Mouse (Mus musculus) heart, embryonic 12.5 days (tissue): ENCODE results near the gene Nfix. TPM values are rescaled to one million over a fixed set of nuclear protein-coding genes. Genes with fewer than 3 reads are reported as not detected.
A peak's percentile ranks its signal among the peaks of the same experiment; 100 is the strongest.

Experiments
- ATAC-seq: fragments of 200-750 bp; cut with Nextera tagmentation; 2 replicates; pipeline ENCODE4 v1.8.0; 2017; ENCODE audit warnings: moderate TSS enrichment, moderate library complexity; ENCODE audit not compliant: insufficient number of reproducible peaks, low FRiP score
- H3K27ac ChIP-seq: fragments of 300-500 bp; sonication (generic); 2 replicates; pipeline ENCODE4 v1.5.1; 2016; ENCODE audit warnings: mild to moderate bottlenecking, moderate library complexity; ENCODE audit not compliant: poor library complexity, severe bottlenecking
- H3K27me3 ChIP-seq: fragments of 300-500 bp; sonication (generic); replicated peaks from 2 replicates; pipeline ENCODE4 v1.6.1; 2016; ENCODE audit warnings: mild to moderate bottlenecking, moderate library complexity
- H3K36me3 ChIP-seq: fragments of 300-500 bp; sonication (generic); 2 replicates; pipeline ENCODE4 v1.6.1; 2016; ENCODE audit warnings: mild to moderate bottlenecking, moderate library complexity
- H3K4me1 ChIP-seq: fragments of 300-500 bp; sonication (generic); replicated peaks from 2 replicates; pipeline ENCODE4 v1.6.1; 2016; ENCODE audit warnings: mild to moderate bottlenecking
- H3K4me2 ChIP-seq: fragments of 300-500 bp; sonication (generic); 2 replicates; pipeline ENCODE4 v1.6.1; 2016; ENCODE audit warnings: mild to moderate bottlenecking, moderate library complexity
- H3K4me3 ChIP-seq: fragments of 300-500 bp; sonication (generic); 2 replicates; pipeline ENCODE4 v1.5.1; 2016; ENCODE audit warnings: mild to moderate bottlenecking
- H3K9ac ChIP-seq: fragments of 300-500 bp; sonication (generic); 2 replicates; pipeline ENCODE4 v1.6.1; 2016; ENCODE audit warnings: mild to moderate bottlenecking, moderate library complexity
- H3K9me3 ChIP-seq: fragments of 300-500 bp; sonication (generic); replicated peaks from 2 replicates; pipeline ENCODE4 v1.6.1; 2016; ENCODE audit warnings: mild to moderate bottlenecking, moderate library complexity
- WGBS: fragments of 180-500 bp; shearing (Covaris S2); methylation state at CpG from one replicate; pipeline ENCODE4 v1.1.7; 2016; 5-methylcytosine and 5-hydroxymethylcytosine counted together
- polyA plus RNA-seq: library from polyadenylated mRNA; unstranded; fragments of >200 nt; fragmentation: Nextera tagmentation; extraction: Ambion mirVana; gene quantifications from 2 replicates; pipeline ENCODE4 v1.2.1, GENCODE M21; 2016

The Nfix gene
- polyA plus RNA-seq, 1 experiment from 2014 or later: 9.2 TPM

- Histone ChIP-seq H3K4me2 (no peak overlapping the region), H3K9me3 (no peaks in the 10 kb centered on the region), H3K27ac (no peak overlapping the region), H3K4me1 (peaks cover 43% of the 10 kb centered on the region), H3K36me3 (no peaks in the 10 kb centered on the region), H3K27me3 (peaks cover 96% of the 10 kb centered on the region), H3K4me3 (no peak overlapping the region), H3K9ac (no peak overlapping the region)
- no peak for ATAC-seq
- 42% methylated on average over 10 of the region's 10 CpGs for WGBS
These were observed 22.1 kb downstream of the Nfix start for GRCm38 (mm10) chr8:84777899-84778637.

GRCm38 (mm10) chr8:84776569-84776968 is 23.6 kb downstream of the Nfix start:
- no peak overlapping the region for H3K9ac ChIP-seq
- no CpG with 5 or more reads among the region's 1 CpGs for WGBS
- peaks cover 55% of the 10 kb centered on the region for H3K4me1 ChIP-seq
- peaks cover 97% of the 10 kb centered on the region for H3K27me3 ChIP-seq
- H3K36me3 ChIP-seq: no peaks in the 10 kb centered on the region
- H3K4me2 ChIP-seq: no peak overlapping the region
- H3K9me3 ChIP-seq: no peaks in the 10 kb centered on the region
- H3K4me3 ChIP-seq: no peak overlapping the region
- H3K27ac ChIP-seq: no peak overlapping the region
- no peak for ATAC-seq

GRCm38 (mm10) chr8:84775621-84776113 is 24.5 kb downstream of the Nfix start:
- Histone ChIP-seq H3K27me3 (peaks cover 97% of the 10 kb centered on the region), H3K4me3 (0 out of 2 replicates have a peak overlapping the region, but pooled peaks have one; percentile 1), H3K36me3 (no peaks in the 10 kb centered on the region), H3K4me2 (peak overlapping the region; percentile 66; the same call in 1 of the 2 replicates), H3K27ac (peak overlapping the region; percentile 23; the same call in 1 of the 2 replicates), H3K9me3 (no peaks in the 10 kb centered on the region), H3K9ac (peak overlapping the region; percentile 50; the same call in 1 of the 2 replicates), H3K4me1 (peaks cover 60% of the 10 kb centered on the region)
- no peak for ATAC-seq
- 15% methylated on average over 7 of the region's 7 CpGs for WGBS

- Histone ChIP-seq H3K27me3 (peaks cover 98% of the 10 kb centered on the region), H3K4me1 (peaks cover 59% of the 10 kb centered on the region), H3K4me2 (peak overlapping the region; percentile 66), H3K4me3 (0 out of 2 replicates have a peak overlapping the region, but pooled peaks have one; percentile 1), H3K9ac (peak overlapping the region; percentile 50), H3K27ac (peak overlapping the region; percentile 23; the same call in 1 of the 2 replicates), H3K9me3 (no peaks in the 10 kb centered on the region), H3K36me3 (no peaks in the 10 kb centered on the region)
- no peak for ATAC-seq
- 8% methylated on average over 13 of the region's 13 CpGs for WGBS
These were observed 25.0 kb downstream of the Nfix start for GRCm38 (mm10) chr8:84775105-84775591.

GRCm38 (mm10) chr8:84774473-84774911 is 25.7 kb downstream of the Nfix start:
- H3K36me3 ChIP-seq: no peaks in the 10 kb centered on the region
- no peaks in the 10 kb centered on the region for H3K9me3 ChIP-seq
- peaks cover 98% of the 10 kb centered on the region for H3K27me3 ChIP-seq
- peaks cover 53% of the 10 kb centered on the region for H3K4me1 ChIP-seq
- peak overlapping the region; percentile 66 for H3K4me2 ChIP-seq
- WGBS: 10% methylated on average over 10 of the region's 10 CpGs
- no peak for ATAC-seq
- H3K4me3 ChIP-seq: peak overlapping the region; percentile 36
- peak overlapping the region; percentile 10; the same call in 1 of the 2 replicates for H3K27ac ChIP-seq
- H3K9ac ChIP-seq: peak overlapping the region; percentile 50; the same call in 1 of the 2 replicates

- Histone ChIP-seq H3K9ac (peak overlapping the region; percentile 40), H3K4me2 (peak overlapping the region; percentile 66), H3K27ac (no peak overlapping the region), H3K27me3 (peaks cover 98% of the 10 kb centered on the region), H3K36me3 (no peaks in the 10 kb centered on the region), H3K4me3 (peak overlapping the region; percentile 36), H3K9me3 (no peaks in the 10 kb centered on the region), H3K4me1 (peaks cover 50% of the 10 kb centered on the region)
- ATAC-seq: peak; percentile 53
- under 1% methylated on average over 18 of the region's 19 CpGs for WGBS
These were observed 26.3 kb downstream of the Nfix start for GRCm38 (mm10) chr8:84773833-84774232.

GRCm38 (mm10) chr8:84773304-84773703 is 26.8 kb downstream of the Nfix start:
- H3K27me3 ChIP-seq: peaks cover 98% of the 10 kb centered on the region
- peak overlapping the region; percentile 66 for H3K4me2 ChIP-seq
- no peaks in the 10 kb centered on the region for H3K9me3 ChIP-seq
- no peak for ATAC-seq
- H3K36me3 ChIP-seq: no peaks in the 10 kb centered on the region
- no peak overlapping the region for H3K27ac ChIP-seq
- no peak overlapping the region for H3K9ac ChIP-seq
- H3K4me3 ChIP-seq: peak overlapping the region; percentile 36
- H3K4me1 ChIP-seq: peaks cover 50% of the 10 kb centered on the region
- 5% methylated on average over 9 of the region's 9 CpGs for WGBS

GRCm38 (mm10) chr8:84772628-84773027 is 27.5 kb downstream of the Nfix start:
- no peak overlapping the region for H3K9ac ChIP-seq
- no peak for ATAC-seq
- peaks cover 96% of the 10 kb centered on the region for H3K27me3 ChIP-seq
- H3K27ac ChIP-seq: no peak overlapping the region
- no peaks in the 10 kb centered on the region for H3K36me3 ChIP-seq
- peaks cover 50% of the 10 kb centered on the region for H3K4me1 ChIP-seq
- no peaks in the 10 kb centered on the region for H3K9me3 ChIP-seq
- H3K4me3 ChIP-seq: peak overlapping the region; percentile 16; the same call in 1 of the 2 replicates
- H3K4me2 ChIP-seq: peak overlapping the region; percentile 47; the same call in 1 of the 2 replicates
- 3% methylated on average over 2 of the region's 3 CpGs for WGBS

- Histone ChIP-seq H3K4me2 (peak overlapping the region; percentile 47), H3K4me3 (peak overlapping the region; percentile 16)
These were observed 28.2 kb downstream of the Nfix start for GRCm38 (mm10) chr8:84771941-84772378.

GRCm38 (mm10) chr8:84771000-84771687 is 29.0 kb downstream of the Nfix start:
- Histone ChIP-seq H3K27me3 (peaks cover 95% of the 10 kb centered on the region), H3K4me2 (no peak overlapping the region), H3K27ac (no peak overlapping the region), H3K4me3 (no peak overlapping the region), H3K9ac (no peak overlapping the region), H3K36me3 (no peaks in the 10 kb centered on the region), H3K4me1 (peaks cover 58% of the 10 kb centered on the region), H3K9me3 (no peaks in the 10 kb centered on the region)
- 41% methylated on average over 5 of the region's 5 CpGs for WGBS
- no peak for ATAC-seq

More at GRCm38 (mm10) chr8:84771941-84772378, 28.2 kb downstream of the Nfix start:
- Histone ChIP-seq H3K27ac (no peak overlapping the region), H3K9me3 (no peaks in the 10 kb centered on the region), H3K27me3 (peaks cover 95% of the 10 kb centered on the region), H3K9ac (no peak overlapping the region), H3K4me1 (peaks cover 50% of the 10 kb centered on the region), H3K36me3 (no peaks in the 10 kb centered on the region)
- no peak for ATAC-seq
- 8% methylated on average over 34 of the region's 34 CpGs for WGBS
